Mouse (Mus musculus) cerebellum, adult 11 months (tissue): ENCODE results near the gene Abi3bp.

ENCODE experiments used
- DNase-seq: peaks from one replicate; pipeline ENCODE4 v3.0.0; 2022

Abi3bp gene

DNA sequence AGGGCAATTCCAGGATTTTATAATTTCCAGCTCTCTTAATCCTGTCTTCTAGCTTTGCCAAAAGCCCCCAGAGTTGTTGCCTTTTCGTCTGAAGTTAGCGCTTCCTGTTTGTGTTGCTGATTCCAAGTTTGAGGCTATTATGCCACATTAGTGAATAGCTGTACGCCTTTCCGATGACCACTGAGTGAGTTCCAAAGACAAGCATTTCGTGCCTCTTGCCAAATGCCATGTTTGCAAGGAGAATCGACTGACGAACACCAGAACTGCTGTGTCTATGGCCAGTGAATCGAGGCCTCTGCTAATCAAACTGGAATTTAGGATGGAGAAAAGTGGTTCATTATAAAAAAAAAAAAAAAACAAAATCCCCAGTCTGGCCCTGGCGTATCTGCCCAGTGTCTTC is 40.3 kb downstream of the Abi3bp start:
- no peak for DNase-seq

DNA sequence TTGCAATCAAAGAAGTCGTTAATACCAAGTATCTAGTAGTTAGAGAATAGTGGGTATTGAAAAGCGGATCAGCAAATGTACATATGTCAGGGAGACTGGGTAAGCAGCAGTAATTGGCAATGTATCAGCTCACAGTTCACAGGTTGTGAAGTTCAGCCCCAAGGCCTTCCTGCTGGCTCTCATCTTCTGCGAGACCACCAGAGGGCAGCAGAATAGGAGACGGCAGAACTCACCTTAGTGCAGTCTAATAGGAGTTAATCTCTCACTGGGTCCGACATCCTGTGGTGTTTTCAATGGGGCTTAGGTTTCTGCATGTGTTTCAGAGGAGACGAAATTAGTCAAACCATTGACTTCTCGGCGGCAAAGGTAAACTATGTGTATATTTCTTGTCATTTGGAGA is 46.7 kb downstream of the Abi3bp start:
- DNase-seq = no peak

DNA sequence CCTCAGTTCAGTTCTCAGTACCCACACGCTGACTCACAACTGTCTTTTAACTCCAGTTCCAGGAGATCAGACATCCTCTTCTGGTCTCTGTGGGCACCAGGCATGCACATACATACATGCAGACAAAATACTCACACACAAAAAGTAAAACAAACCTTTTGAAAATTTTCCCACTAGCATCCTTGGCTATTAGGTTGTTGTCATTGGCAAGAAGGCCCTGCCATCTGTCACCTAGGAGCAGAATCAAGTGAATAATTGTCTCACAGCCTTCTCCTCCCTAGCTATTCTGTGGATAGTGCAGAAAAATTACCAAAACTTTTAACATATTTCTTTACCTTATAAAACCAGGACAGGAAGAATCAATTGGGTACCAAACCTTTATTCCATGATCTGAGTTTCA is 48.8 kb downstream of the Abi3bp start:
- DNase-seq = peak; percentile 8

DNA sequence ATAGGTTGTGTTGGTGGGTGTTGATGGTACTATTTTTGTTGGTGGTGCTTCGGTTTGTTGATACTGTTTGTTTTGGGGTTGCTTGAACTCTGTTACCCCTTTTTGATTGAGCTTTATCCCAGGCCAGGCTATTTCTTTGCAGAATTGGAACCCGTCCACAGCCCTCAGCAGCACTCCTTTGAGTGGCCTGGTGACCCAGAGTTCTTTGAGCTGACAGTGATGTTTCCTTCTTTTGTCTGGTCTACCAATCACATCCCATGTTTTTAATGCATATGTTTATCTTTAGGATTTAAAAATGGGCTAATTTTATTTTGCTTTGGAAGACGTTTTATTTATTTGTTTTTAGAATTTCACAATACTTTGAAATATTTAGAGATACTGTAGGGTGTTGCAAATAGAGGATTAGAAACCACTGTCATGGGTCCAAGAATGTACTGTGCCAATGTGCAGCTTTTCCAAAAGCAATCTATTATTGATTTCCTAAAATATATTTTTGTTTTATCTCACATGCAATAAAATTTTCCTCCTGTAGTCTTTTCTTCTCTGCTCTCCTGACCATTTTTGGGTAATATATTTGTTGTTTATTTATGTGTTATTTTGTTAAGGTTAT is 50.5 kb downstream of the Abi3bp start:
- no peak for DNase-seq

DNA sequence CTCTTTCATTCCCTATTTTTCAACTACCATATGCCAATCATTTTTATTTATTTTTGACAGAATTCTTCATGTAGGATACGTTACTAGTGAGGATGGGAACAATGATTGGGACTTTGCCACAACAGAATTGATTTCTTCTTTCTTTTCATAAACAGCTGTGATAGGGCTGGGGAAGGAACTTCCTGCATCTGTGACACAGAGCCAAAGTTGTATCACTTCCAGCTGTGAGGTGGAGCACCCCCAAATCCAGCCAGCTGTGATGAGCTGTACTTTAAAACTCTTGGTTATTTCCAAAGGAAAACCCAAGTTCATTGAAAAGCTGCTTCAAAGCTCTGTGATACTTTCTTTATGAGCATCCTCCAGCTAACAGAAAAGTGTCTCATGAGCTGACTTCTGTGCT is 101.9 kb downstream of the Abi3bp start:
- no peak for DNase-seq

DNA sequence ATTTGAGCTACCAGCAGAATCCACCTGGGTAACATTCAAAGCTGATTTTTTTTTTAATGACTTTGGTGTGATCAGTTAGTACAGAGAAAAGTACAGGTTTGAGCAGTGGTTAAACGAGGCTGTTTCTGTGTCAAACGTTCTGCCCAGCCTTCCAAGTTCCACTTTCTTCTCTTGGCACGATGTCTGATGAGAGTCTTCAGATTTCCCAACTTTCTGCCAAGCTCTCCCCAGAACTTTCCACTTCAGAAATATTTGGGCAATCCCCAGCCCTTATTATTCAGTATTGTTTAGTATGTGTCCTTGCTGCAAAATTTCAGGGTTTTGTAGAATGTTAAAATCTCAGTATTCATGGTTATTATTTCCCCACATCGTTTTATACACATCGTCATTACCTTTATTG is 115.9 kb downstream of the Abi3bp start:
- DNase-seq = no peak

DNA sequence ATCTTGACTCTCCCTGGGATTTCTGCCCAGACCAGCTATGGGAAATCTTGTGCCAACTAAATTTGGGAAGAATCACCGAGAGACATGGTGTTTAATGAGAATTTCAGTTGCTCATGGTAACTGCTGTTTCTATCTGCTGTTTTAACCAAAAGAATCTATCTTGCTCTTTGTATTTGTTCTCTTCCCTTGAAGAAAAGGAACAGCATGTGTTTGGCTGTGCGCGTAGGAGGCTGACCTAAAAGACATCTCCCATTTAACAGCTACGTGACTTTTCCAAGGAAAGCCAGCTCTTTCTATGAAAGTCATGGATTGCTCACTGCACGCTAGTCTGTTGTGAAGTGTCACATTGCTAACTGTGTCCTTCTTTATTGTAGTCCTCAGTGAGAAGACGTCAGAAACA is 117.2 kb downstream of the Abi3bp start:
- no peak for DNase-seq

DNA sequence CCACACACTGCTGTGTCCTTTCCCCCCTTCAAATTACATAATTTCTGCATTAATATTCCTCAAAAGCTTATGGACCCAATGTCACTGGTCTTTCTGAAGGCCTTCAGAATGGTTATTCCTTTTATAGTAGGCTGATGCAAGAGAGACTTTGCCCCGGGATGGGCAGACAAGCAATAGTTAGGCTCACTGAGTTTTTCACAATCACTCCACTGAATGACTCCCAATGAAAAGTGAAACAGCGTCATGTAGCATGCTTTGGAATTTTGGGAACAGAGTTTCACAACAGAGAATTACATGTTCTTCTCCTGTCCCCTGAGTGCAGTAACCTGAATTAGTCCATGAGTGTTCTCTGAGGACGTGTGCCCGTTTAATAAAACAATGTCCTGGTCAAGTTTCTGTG is 120.7 kb downstream of the Abi3bp start:
- DNase-seq = no peak

DNA sequence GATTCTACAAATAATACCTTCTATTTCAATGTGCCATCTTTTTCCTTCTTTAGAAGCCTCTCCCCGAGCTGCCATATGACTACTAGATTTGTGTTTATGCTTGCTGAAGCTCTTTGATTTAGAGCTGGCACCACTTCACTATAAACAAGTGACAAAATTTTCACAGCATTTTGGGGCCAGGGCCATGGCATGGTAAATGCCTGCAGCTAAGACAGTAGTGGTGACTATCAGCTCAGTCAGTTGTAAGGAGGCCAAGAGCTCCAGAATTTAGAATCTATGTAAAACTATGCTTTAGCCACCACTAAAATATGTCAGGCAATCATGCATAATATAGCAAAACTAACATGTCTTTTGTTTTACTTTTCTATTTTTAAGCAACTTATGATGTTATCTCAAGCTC is 124.7 kb downstream of the Abi3bp start:
- no peak for DNase-seq

DNA sequence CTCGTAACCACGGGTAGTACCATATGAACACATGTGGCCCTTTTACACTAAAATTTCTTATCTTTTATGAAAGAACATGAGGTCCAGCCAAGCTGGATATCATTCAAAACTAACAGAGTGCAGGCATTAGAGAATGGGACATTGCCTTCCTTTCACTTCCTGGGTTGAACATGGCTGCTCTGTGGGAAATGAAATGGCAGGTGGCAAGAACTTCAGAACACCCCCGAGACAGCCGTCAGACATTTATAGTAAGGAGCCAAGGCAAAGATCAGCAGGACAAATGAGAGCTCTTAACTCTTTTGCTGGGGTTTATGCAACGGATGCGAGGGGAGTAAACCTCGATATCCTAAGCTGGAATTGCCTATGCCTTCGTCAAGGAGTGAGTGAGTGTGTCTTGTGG is 132.9 kb downstream of the Abi3bp start:
- DNase-seq = no peak

DNA sequence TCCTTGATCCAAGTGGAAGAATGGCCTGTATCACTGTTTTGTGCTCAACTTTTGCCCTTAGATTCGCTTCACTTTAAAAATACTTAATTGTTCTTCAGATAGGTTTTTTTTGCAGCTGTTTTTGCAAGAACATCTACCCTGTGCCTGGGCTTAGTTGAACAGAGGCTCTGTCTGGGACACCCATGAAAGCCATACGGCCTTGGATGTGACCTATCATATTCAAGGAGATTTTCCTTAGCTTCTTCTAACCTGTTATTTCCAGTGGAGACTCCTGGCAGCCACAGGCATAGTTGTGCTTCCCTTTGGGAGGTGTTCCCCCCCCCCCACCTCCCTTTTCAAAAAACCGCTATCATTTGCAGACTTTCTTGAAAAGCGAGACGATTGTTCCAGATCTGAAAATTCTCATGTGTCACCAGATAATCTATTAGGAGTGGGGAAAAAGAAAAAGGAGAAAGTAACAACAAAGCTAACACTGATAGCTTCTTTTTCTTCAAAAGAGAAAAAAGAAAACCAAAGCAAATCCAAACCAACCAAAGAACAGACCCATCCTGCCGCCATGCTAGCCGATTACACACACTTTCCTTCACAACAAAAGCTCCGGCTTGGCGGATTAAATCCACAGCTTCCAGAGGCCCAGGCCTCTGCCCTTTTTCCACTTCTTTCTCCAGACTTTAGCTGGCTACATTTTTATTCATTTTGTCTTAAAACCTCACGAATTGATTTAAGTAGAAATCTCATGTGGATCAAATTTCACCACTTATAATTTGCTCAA is 133.6 kb downstream of the Abi3bp start:
- DNase-seq = no peak

DNA sequence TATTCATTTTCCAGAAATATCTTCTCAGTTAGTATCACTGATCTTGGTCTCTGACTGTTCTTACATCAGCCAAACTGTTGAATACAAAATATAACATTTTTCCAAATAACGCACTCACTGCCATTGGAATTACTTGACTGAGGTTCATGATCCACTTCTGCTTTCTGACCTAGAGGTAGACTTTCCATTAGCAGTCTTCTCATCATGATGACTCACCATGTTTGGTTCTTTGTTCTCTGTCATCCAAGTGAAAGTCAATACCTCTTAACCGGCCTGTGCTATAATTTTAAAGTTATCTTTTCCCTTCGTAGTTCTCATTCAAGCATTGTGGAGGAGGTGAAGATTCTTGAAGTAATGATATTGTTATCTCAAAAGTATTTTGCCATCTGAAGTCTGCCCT is 160.9 kb downstream of the Abi3bp start:
- DNase-seq = no peak

DNA sequence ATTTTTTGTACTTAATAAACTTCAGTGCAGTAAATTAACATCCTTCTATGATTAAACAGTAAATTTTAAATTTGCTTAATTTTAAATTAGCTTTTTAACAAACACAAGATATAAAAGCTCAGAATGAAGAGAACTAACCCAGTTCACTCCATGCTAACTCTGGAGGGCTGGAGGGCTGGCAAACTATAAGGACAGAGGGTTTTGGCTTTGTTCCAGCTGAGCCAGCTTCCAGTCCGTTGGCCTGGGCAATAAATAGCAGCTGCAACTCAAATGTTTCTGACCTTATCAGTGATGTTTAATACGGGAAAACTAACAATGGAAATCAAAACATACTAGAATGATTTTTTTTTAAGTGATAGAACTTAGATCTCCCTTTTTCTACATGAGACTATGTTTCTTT is 167.6 kb downstream of the Abi3bp start:
- no peak for DNase-seq

DNA sequence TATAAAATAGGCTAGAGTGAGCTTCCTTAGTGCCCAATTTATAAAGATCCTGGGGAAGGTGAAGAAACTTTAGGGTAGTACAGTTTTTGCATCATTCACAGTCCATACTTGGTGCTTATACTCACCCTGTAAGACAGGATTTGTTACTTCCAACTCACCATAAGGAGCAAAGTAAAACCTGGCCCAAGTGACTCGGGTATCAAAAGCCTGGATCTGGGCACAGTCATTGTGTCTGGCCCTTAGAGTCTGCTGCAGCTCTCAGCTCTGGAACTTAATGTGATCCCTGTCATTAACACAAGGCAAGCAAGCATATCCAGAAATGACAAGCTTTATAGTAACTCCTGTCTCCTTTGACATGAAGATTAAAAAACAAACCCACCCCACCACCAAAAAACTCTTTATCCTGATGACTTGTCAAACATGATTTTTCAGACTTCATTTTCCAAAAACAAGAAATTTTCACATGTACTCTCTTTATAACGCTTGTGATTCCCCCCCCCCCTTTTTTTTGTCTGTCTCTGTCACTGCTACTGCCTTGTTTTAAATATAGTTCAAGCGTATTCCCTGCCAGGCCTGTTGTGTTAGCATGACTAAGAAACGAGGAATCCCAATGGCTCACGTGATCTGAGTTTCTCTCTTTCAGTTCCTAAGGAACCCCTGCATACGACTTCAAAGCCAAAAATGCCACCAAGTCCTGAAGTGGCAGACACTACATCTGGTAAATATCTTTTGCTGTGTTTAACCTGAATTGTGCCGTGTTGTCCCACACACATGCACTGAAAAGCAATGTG is 168.9 kb downstream of the Abi3bp start:
- DNase-seq = no peak

DNA sequence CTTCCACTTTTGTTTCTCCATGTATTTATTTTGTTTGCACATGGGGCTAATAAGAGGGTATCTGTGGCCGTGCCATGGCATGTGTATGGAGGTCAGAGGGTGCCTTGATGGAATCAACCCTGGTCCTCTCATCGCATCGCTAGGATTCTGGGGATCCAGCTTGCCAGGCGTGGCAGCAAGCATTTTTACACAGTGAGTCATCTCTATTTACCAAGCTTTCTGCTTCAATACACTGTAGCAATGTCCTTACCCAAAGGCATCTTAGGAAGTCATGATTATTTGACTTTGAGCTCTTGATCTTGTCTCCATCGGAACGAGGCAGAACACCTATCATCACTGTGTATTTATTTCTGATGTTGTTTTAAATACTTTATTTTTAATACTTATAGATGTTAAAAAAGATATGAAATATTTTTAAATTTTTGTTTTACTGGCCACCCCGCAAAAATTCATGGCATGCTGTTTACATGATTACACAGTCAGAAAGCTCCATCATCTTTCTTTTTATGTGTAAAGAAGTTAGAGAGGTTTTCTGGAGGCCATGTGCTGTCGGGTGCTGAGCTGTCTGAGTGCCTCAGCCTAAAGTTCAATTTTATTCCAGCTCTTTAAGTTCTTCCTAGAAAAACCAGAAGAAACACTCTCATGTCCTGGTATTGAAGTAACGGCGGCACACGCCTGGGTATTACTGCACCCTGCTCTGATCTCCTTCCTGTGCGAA is 177.7 kb downstream of the Abi3bp start:
- no peak for DNase-seq

DNA sequence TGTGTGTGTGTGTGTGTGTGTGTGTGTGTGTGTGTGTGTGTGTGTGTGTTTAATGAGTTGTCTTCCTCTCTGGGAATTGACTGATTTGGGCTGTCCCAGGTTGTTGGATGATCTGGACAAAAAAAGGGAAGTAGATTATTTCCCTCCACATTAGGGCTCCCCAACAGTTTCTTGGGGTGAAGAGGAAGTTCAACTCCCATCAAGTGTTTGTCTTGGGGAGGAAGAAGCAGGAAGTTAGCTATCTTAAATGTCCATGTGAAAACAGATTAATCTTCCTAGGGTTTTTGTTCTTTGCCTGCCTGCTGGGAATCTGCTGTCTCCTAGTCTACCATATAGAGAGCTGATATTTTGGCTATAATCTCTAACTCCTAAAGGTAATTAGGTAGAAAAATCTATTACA is 181.2 kb downstream of the Abi3bp start:
- no peak for DNase-seq

DNA sequence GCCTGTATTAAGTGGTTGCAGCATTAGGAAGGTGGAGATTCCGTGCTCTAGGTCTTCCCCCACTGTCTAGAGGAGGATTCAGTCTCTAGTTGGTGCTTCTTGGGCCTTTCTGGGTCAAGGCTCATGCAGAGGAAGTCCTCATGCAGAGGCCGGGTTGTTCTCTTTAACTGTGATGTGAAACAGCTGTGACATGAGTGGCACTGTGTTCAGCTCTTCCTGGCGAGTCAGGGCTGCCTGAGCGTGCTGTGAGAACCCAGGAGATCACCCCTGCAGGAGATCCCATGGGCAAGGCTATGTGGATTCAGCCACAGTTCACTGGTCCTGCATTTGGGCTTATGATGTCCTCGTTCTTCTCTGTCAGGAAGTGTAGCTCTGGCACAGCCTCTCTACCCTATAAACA is 191.8 kb downstream of the Abi3bp start:
- DNase-seq = no peak

DNA sequence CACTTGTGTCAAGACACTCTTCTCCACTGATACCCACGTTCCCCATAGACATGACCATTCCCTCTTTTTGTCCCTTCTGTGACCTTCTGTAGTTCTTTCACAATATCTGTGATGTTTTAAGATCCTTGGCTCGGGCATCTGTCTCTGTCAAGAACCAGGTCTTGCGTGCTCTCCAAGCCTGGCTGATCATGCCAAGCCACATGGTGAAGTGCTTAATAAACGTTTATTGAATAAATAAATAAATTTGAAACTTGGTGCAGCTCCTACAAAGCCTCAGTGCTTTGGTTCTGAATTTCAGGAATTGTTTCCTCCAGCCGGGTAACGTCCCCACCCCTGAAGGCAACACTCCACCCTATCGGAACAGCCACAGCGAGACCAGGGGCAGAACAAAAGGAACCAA is 193.3 kb downstream of the Abi3bp start:
- no peak for DNase-seq

DNA sequence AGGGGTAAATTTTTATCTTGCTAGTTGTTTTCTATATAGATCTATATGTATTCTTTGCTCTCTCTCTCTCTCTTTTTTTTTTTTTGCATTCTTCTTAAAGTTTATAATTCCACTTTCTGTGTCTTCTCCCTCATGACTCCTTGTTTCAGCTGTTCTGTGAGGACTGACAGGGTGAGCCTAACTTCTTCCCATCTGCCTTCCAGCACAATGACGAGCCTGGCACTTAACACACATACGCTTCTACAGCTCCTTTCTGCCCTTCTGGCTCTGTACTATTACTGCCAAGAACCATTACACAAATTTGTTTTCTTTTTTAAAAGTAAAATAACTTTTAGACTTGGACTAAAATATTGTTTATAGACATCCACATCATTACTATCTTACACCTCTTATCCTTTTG is 195.7 kb downstream of the Abi3bp start:
- no peak for DNase-seq

DNA sequence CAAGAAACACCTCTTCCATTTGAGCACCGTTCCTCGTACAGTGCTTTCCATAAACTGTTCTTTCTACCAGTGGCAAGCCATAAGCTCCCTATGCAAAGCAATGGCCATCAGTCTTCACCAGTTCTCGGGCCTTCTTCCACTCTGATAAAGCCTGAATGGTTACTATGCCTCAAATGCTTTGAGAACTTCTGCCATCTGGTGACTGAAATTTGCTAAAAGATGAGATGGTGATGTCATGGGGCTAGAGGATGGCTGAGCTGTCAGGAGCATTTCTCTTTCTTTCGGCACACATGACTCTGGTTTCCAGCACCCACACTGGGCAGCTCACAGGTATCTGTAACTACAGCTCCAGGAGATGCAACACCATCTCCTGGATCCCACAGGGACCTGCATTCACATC is 199.5 kb downstream of the Abi3bp start:
- DNase-seq = no peak

DNA sequence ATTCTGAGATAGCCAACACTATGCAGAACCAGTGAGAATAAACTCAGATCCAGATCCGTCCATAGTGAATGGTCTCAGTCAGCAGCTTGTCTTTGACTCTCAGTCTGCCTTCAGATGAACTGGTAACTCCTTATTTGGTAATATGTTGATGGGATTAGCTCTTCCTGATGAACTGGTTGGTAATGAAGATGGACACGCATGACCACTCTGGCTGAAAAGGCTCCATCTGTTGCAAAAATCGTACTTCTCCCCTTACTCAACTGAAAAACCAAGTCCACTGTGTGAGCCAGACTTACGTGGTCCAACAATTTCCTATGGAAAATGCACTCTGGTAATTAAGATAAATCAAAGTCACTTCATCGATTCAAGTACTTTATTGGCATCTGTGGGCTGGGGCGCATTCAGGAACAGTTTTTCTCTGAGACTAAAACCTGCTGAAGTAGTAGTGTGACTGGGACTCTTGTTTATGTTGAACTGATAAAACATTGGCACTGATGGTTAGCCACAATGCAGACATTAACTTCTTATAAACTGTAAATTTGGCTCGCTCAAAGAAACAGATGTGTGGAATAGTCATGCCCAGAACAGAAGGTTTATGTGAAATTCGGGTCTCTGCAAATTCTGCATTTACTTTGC is 203.4 kb downstream of the Abi3bp start:
- no peak for DNase-seq

DNA sequence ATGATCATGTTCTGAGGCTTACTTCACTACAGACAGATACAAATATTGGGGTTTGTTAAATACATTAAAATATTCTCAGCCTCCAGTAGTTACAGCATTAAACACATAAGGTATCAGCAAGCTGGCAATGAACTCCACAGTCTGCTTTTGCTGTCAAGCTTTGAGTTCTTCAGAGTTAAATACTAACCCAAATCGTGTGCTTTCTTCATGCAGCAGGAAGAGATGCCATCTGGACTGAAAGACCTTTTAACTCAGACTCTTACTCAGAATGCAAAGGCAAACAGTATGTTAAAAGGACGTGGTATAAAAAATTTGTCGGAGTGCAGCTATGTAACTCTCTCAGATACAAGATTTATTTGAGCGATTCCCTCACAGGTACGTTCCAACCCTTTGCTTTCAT is 209.1 kb downstream of the Abi3bp start:
- no peak for DNase-seq

DNA sequence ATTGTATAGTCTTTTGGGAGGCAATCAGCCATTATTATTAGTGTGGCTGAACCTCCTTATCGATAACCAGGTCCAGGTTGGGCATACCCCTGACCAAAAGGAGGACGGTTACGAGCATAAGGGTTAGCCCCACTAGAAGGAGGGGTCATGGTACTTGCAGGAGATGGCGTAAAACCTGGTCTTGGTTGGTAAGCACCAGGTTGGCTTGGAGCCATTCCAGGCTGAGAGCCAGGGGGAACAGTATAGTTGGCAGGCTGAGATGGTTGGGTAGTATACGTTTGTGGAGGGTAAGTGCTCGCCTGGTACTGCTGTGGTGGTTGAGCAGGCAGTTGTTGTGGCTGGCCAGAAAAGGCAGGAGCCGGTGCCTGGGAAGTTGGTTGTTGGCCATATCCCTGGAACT is 213.0 kb downstream of the Abi3bp start:
- DNase-seq = no peak
